Mouse (Mus musculus) megakaryocyte, embryonic 14.5 days (primary cell): ENCODE measurements around the gene Hoxd3. TPM values are rescaled to one million over a fixed set of nuclear protein-coding genes. Genes with fewer than 3 reads are reported as not detected.
A peak's percentile ranks its signal among the peaks of the same experiment; 100 is the strongest.

ENCODE experiments used
- H3K27me3 ChIP-seq: replicated peaks from 2 replicates; pipeline ENCODE3; 2012; ENCODE audit warnings: inconsistent platforms
- H3K36me3 ChIP-seq: replicated peaks from 2 replicates; pipeline ENCODE3; 2012; ENCODE audit warnings: low read length, inconsistent platforms, mixed read lengths
- H3K4me1 ChIP-seq: 2 replicates; pipeline ENCODE4 v1.6.1; 2012; ENCODE audit warnings: inconsistent platforms
- H3K4me3 ChIP-seq: replicated peaks from 2 replicates; pipeline ENCODE3; 2012; ENCODE audit warnings: moderate library complexity, mild to moderate bottlenecking, inconsistent platforms
- H3K9me3 ChIP-seq: 2 replicates; pipeline ENCODE4 v1.6.1; 2012; ENCODE audit warnings: inconsistent platforms
- FLI1 ChIP-seq: IDR thresholded peaks from 2 replicates; pipeline ENCODE4 v1.6.1; 2012; ENCODE audit warnings: low read length, inconsistent platforms, mixed read lengths
- GATA1 ChIP-seq: IDR thresholded peaks from 3 replicates; pipeline ENCODE4 v1.6.1; 2012; ENCODE audit warnings: mixed read lengths, low read length, inconsistent platforms, borderline replicate concordance
- polyA plus RNA-seq: library from polyadenylated mRNA; stranded (reverse); fragments of >175 nt; gene quantifications from 2 replicates; pipeline ENCODE4 v1.2.3, GENCODE M21; 2012; ENCODE audit warnings: low replicate concordance; ENCODE audit not compliant: insufficient read depth

Hoxd3 gene
- polyA plus RNA-seq, 1 experiment: not detected

DNA sequence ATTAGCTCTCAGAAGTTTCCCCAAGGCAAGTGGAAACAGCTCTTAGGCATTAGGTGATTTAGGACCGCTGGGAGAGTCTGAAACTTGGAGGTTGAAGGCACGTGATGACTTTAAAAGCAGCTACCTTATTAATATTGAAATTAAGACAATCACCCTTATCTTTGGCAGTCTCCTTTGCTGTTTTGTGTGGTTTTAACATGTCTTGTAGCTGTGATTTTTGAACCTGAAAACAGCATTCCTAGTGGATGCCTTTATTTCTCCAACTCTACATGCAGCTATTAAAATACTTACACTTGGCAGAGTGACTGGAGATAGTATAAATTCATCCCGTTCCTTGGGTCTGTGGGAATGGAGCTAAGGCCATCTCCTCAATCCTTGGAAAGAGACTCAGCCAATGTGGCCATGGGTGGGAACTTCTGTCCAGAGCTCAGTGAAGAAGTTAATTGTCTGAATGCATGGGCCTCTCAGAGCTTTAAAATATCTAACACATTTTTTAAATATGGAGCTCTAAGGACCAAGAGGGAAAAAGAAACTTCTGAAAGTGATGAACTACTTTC is 41.0 kb upstream of the Hoxd3 start:
- Histone ChIP-seq H3K4me1 (peaks cover 59% of the 10 kb centered on the region), H3K4me3 (no peak overlapping the region), H3K9me3 (peaks cover 4% of the 10 kb centered on the region; the same call in 1 of the 2 replicates), H3K27me3 (peaks cover 96% of the 10 kb centered on the region), H3K36me3 (no peaks in the 10 kb centered on the region)
- TF ChIP-seq GATA1 (no peak), FLI1 (no peak)

DNA sequence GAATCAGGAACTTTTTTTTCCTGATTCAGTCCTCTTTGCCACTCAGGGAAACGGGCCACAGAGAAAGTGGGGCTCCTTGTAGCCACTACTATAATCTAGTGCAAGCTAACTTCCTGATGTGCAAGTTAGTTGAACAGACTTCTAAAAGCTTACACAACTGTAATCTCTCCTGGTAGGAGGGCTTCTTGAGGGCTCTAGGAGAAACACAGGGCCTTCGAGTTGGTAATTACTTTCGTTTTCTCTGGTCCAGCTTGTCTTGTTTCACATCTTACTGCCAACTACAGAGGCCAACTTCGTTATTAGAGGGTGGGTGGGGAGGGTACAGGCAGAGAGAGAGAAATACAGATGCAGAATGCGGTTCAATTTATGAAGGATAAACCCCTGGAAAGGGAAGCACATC is 39.9 kb upstream of the Hoxd3 start:
- Histone ChIP-seq H3K4me1 (peaks cover 59% of the 10 kb centered on the region), H3K4me3 (peak overlapping the region; percentile 93), H3K36me3 (no peaks in the 10 kb centered on the region), H3K27me3 (peaks cover 97% of the 10 kb centered on the region), H3K9me3 (peaks cover 4% of the 10 kb centered on the region; the same call in 1 of the 2 replicates)
- TF ChIP-seq GATA1 (no peak), FLI1 (no peak)

DNA sequence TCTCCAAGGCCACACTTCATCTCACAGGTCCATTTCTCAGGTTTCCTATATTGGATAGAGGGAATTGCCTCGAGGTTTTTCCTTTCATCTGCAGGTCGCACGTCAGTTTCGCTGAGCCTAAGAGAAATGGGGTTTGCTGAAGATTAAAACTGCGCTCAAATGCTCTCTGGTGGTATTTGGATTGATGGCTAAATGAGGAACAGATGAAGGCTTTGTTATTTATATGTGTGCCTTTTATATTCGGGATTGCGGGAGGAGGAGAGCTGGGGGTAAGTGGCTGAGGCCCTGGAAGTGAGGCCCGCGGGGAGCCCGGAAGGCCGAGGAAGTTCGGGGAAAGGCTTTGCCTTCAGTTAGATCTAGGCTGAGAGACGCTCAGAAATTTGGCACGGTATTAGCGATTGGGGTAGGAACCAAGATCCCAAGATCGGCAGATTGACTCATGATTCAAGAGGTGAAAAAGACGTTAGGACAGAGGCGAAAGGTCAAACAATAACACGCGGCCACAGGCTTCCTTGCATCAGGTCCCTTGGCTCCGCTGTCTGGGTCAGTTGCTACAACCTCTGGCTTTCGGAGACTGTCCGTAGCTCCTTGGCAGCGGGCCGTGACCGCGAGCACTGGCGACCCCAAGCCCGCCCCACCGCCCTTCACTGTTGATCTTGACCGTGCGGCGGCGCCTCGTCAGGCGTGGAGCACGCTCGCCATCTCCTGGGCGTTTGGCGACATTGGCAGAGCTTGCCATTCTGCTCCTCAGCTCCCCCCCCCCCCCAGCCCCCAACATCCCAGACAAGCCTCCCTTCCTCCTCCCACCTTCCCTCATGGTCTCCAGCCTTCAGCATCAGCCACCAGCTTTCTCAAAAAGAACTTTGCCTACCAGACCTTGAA is 39.0 kb upstream of the Hoxd3 start:
- Histone ChIP-seq H3K36me3 (no peaks in the 10 kb centered on the region), H3K4me3 (peak overlapping the region; percentile 93), H3K9me3 (peaks cover 4% of the 10 kb centered on the region; the same call in 1 of the 2 replicates), H3K27me3 (peaks cover 98% of the 10 kb centered on the region), H3K4me1 (peaks cover 51% of the 10 kb centered on the region)
- TF ChIP-seq FLI1 (no peak), GATA1 (no peak)

DNA sequence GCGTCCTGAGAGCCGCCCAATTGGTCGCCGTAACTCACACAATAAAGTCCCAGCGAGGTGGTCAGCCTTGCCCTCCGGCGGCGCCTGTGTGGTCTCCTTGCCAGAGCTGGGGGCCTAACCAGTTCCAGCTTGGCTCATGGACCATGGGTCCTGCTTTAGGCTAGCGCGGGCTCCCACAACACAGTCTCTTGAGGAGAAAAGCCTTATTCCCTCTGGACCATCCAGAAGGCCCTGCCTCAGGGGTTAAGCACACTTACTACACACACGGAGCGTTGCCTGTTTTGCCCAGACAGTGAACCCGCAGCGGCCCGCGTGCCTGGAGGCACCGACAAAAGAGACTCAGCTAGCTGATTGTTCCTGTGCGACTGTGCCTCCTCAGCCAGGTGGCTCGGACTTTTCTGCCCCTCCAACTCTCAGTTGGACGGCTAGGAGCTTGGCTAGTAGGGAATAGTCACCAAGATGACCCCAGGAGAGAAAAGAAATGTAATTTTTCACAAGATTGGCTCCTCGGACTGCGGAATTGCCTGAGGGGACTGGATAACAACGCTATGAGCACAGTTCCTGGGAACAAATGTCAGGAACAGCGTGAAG is 37.8 kb upstream of the Hoxd3 start:
- Histone ChIP-seq H3K4me3 (no peak overlapping the region), H3K4me1 (peaks cover 40% of the 10 kb centered on the region), H3K9me3 (no peaks in the 10 kb centered on the region), H3K27me3 (peaks cover 98% of the 10 kb centered on the region), H3K36me3 (no peaks in the 10 kb centered on the region)
- TF ChIP-seq FLI1 (no peak), GATA1 (no peak)

DNA sequence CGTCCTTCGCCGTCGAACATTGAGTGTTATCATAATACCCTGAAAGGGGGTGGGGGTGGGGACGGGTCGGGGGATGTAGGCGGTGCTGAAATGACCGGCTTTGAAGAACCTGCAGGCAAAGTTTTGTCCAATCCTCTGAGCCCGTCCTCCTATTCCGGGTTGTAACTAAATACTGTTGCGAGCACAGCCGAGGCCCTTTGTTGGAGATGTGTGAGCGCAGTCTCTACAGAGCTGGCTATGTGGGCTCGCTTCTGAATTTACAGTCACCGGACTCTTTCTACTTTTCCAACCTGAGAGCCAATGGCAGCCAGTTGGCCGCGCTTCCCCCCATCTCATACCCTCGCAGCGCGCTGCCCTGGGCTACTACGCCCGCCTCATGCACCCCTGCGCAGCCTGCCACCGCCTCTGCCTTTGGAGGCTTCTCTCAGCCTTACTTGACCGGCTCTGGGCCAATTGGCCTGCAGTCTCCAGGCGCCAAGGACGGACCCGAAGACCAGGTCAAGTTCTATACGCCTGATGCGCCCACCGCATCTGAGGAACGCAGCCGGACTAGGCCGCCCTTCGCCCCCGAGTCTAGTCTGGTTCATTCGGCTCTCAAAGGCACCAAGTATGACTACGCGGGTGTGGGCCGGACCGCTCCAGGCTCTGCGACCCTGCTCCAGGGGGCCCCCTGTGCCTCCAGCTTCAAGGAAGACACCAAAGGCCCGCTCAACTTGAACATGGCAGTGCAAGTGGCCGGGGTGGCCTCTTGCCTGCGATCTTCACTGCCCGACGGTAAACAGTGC is 36.7 kb upstream of the Hoxd3 start, which contains the start of gene Hoxd12:
Hoxd12 (plus strand) TSS at position 133 of the 785 bp plus-strand sequence.
- peaks cover 98% of the 10 kb centered on the region for H3K27me3 ChIP-seq
- TF ChIP-seq GATA1: no peak
- TF ChIP-seq FLI1: no peak
- H3K9me3 ChIP-seq: no peaks in the 10 kb centered on the region
- no peaks in the 10 kb centered on the region for H3K36me3 ChIP-seq
- H3K4me3 ChIP-seq: peak within 1 kb of the TSS; percentile 9
- peaks cover 47% of the 10 kb centered on the region for H3K4me1 ChIP-seq

DNA sequence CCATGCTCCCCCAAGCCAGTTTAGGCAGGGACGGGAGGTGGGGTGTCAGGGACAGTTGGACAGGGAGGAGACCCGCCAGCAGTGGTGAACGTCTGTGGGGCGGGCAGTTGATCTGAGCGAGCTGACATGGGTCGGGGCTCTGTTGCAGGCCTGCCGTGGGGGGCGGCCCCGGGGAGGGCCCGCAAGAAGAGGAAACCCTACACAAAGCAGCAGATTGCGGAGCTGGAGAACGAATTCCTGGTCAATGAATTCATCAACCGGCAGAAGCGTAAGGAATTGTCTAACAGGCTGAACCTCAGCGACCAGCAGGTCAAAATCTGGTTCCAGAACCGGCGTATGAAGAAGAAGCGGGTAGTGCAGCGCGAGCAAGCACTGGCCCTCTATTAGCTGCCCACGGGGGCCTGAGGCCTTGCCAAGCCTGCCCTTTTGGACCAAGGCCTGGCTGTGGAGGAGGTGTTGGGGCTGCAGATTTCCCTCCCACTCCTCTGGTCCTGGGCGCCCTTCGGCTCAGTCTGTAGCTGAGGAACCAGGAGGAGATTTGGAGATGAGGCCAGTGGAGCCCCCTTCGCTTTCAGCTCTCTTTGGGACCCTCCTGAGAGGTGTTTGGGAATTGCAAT is 36.0 kb upstream of the Hoxd3 start:
- peaks cover 52% of the 10 kb centered on the region for H3K4me1 ChIP-seq
- peaks cover 99% of the 10 kb centered on the region for H3K27me3 ChIP-seq
- H3K36me3 ChIP-seq: no peaks in the 10 kb centered on the region
- TF ChIP-seq FLI1 (no peak), GATA1 (no peak)
- no peaks in the 10 kb centered on the region for H3K9me3 ChIP-seq
- peak overlapping the region; percentile 9 for H3K4me3 ChIP-seq

DNA sequence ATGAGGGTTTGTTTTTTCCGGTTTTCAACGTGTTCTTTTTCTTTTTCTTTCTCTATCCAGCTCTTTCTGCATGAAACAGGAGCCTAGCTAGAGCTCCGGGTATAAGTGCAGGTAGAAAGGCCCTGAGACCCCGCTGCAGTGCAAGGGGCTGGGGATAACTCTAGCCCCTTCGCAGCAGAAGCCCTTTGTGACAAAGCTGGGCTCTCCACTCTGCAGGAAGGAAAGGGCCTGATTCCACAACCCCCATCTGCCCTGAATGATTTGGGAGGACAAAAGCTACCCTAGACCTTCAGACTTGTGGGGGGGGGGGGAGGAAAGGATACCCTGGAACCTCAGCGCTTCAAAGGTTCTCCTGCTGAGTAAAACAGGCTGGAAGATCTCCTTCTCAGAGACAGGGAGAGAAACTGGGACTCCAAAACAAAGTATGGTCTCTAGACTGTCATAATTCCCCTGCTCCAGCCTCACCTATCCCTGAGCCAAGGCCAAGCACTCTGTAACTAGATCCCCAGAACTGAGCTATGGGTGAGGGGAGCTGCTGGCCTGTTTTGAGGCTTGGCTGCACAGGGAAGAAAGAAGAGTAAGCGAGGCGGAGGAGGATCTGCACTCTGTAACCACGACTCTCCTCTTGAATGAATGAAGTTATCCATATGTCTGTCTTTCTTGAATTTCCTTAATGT is 35.2 kb upstream of the Hoxd3 start:
- no peak overlapping the region for H3K4me3 ChIP-seq
- TF ChIP-seq GATA1 (no peak), FLI1 (no peak)
- H3K9me3 ChIP-seq: no peaks in the 10 kb centered on the region
- peaks cover 100% of the 10 kb centered on the region for H3K27me3 ChIP-seq
- no peaks in the 10 kb centered on the region for H3K36me3 ChIP-seq
- H3K4me1 ChIP-seq: peaks cover 53% of the 10 kb centered on the region

DNA sequence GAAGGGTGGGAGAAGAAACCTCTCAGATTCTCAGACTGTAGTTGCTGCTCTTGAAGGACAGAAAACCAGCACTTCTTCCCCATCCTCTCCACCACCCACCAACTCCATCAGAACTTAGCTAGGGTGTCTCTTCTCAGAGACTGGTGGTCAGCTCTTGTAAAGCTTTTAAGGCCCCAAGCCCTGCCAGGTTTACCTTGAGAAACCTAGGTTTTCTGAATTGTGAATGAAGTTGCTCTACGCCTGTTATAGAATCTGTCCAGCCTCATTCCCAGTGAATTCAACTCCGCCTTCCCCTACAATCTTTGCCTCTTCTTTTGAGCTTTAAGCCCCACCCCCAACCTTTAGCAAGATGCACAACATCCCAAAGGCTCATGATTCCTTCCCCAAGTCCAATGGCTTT is 34.6 kb upstream of the Hoxd3 start:
- no peaks in the 10 kb centered on the region for H3K36me3 ChIP-seq
- TF ChIP-seq FLI1 (no peak), GATA1 (no peak)
- H3K27me3 ChIP-seq: peaks cover 100% of the 10 kb centered on the region
- peaks cover 53% of the 10 kb centered on the region for H3K4me1 ChIP-seq
- 0 out of 2 replicates have a peak, but pooled peaks cover 2% of the 10 kb centered on the region for H3K9me3 ChIP-seq
- H3K4me3 ChIP-seq: no peak overlapping the region
